Mouse (Mus musculus) frontal cortex, postnatal 36 days (tissue): ENCODE results near the gene Draxin.
A peak's percentile ranks its signal among the peaks of the same experiment; 100 is the strongest.
"Not testable (repeated sequence)": the region's sequence is repeated elsewhere in the genome, so short reads cannot be mapped to it uniquely, and the experiment has no call there.

Experiments
- DNase-seq, 2 experiments: peaks; one replicate each; pipeline ENCODE4 v3.0.0; 2022; ENCODE audit warnings: low spot score in 2 of 2

Gene Draxin

DNA sequence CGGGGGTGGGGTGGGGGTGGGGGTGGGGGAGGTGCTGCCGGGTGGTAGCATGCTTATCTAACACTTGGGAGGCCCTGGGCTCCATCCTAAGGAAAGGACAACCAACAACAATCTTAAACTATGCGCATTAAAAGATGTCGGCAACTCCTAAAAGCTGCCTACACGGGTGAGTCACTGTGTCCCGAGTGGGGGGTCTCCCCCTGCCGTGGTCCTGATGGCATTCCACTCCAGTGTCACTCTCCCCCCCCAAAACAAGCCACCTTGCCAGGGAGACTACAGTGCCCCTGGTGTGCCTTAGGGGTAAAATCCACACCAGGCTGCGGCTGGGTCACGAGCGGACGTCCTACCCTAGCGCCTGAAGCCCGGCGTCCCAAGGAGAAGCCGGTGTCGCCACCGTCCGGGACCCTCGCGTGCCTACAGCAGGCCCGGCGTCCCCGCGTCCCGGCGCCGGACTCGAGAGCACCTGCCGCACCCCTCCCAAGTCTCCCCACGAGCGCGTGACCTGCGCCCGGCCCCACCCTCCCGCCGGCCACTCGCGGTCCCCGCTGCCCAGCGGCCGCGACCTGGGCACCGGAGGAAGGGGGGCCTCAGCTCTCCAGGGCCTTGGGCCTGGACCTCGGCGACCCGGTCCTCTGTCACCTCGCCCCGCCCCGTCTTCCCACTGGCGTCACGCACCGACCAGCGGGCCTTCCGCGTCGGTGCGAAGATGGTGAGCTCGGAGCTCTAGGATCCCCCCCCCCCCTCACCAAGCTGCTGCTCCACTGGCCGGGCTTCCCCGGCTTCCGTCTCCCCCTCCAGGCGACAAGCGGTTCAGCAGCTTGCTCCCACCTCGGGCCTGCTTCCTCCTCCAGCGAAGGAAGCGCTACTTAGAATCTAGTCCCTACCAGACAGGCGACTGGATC is 21.0 kb upstream of the Draxin start, which contains the start of gene Fbxo6:
Gene Fbxo6, minus strand, starts transcription at position 874 of the 902 bp plus-strand sequence.
- DNase-seq = peak; percentile 79 to 83

DNA sequence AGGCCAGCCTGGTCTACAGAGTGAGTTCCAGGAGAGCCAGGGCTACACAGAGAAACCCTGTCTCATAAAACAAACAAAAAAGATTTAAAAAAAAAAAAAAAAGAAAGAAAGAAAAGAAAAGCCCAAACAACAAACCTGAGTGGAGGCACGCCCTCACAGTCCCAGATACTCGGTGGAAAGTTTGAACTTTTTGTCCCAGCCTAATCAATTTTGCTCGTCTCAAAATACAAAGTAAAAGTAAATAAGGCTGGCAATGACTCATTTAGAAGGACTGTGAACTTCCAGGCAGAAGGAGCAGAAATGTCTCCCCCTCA is 20.4 kb upstream of the Draxin start:
- no peak for DNase-seq

DNA sequence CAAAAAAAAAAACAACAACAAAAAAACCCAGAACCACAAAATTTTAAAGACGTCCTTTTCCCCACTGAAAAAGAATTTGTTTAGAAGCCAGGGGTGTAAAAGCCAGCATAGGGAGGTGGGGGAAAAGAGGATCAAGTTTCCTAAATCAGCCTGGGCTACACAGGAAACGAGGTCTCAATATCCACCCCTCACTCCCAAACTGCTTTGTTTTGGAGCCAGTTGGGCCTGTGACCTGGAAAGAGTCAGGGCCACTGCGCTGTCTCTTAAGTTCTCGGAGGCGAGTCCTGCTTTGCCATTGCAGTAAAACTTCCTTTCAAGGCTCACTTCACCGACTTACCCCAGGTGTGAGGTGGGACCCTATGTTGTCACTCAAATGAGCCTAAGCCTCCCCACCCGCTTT is 19.7 kb upstream of the Draxin start:
- DNase-seq = no peak

DNA sequence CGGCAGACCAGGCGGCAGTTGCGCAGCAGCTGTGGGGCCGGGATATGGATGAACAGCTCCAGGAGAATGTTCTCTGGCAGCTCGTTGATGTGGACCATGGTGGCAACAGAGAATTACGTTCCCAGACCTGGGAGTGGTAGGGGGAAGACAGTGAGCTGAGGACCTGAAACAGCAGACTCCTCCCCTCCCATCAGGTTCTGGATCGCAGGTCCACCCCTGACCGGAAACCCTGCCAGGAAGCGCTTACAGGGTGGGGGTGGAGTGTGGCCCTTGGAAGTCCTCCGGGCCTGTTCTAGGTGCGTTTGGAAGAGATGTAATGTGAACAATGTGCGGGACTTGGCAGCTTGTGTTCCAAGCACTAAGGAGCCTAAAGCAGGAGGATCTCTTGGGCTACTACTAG is 19.0 kb upstream of the Draxin start:
- DNase-seq = no peak

DNA sequence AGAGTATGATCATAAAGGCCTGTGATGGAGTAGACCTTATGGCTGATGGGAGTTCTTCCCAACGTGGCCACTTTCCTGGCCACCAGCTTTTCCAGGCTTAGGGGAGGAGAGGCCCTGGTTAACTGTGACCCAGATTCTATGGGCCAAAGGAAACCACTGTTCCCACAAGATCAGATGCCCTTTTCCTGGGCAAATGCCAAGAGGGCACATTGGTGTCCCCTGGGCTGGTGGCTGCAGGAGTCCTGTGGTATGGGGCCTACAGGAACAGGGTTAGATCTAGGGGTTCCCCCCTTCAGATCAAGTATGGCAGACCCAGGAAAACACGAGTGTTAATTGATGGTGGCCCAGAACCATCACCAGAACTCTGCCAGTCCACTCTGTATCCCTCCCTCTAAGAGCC is 17.2 kb upstream of the Draxin start:
- DNase-seq = no peak

DNA sequence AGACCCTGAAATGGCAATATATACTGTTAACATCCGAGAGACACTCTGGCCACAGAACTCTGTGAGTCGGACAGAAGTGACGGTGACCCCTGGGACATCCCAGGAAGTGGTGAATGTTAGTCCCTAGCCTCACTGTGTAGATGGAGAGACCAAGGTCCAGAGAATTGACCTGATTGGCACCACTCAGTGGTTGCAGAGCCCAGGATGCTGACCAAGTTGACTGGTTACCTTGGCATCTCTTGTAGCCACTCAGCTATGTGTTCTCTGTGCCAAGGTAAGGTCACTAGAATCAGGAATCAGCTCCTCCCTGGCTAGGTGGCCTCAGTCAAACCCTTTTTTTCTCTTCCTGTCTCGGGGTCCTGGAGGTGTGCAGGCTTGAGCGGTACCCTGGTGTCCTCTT is 13.2 kb upstream of the Draxin start:
- DNase-seq = no peak

DNA sequence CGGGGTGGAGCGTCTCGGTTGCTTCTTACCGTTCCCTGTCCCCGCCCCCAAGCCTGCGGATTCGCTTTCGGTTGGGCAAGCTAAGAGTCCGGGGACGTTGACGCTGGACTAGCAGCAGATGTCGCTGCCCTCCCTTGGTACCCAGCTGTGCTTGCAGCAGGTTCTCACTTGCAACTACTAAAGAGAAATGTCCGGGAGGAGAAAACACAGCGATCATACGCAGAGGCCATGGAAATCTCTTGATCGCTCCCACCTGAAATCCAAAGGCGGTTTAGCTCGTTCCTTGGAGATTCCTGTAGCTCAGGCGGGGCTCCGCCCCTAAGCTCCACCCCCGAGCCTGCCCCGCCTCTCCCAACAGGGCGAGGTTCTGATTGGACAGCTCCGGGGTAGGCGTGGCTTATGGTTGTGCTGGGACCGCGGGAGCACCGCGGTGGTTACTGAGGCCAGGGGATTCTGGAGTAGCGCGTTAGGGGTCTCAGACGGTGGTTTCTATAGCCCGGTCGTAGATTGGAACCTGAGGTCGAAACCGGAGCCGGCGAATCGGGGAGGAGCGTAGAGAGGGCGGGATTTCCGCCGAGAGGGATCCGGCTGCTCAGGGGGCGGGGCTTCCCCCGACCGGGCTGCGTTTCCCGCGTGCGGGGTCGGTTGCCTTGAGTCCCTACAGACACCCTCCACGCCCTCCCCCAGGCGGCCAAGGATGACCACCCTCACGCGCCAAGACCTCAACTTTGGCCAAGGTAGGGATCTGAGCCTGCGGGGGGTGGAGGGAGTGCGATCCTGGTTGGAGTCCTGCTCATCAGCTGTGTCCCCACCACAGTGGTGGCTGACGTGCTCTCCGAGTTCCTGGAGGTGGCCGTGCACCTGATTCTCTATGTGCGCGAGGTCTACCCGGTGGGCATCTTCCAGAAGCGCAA is 9.9 kb upstream of the Draxin start:
- peak; percentile 93 to 96 for DNase-seq

DNA sequence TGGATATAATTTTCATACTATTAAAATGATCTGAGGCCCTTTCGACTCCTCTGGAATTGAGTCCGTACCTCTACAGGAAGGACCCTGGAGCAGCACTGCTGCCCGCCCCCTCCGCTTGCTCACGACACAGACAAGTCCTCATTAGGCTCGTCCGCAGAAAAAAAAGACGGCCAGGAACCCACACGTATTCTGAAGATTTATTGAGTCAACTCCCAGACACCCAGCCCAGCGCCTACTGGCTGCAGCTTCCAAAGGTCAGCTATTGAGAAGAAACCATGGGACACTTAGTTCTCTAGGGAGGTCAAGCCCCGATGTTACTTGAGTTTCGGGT is 9.2 kb upstream of the Draxin start:
- DNase-seq = no peak

DNA sequence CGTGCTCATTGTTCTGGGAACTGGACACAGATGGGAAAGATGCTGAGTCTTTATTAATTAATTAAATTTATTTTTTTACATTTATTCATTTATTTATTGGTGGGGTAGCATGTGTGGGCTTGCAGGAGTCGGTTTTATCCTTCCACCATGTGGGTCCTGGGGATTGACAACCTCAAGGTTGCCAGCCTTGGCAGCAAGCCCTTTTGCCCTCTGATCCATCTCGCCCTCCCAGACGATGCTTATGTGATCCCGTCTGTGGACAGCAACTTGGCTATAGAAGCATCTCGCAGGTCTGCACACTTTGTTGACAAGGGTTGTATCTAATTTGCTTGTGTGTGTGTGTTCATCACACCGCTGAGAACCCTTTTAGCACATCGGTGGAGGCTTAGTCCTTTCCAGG is 7.0 kb upstream of the Draxin start:
- DNase-seq = no peak

DNA sequence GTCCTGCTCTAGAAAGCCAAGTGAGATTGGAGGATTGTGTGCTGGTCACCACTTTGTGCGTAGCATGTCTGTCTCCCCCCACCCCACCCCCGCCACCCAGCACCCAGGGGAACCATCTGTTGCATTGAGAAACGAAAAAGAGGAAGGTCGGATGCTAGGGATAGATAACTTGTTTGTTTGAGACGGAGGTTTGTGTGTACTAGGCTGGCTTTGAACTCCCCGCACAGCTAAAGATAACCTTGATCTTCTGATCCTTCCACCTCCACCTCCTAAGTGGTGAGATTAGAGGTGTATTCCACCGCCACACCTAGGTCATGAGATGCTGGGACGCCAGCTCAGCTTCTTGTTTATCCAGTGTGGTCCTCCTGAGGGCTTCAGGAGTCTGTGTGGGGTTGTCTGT is 4.5 kb upstream of the Draxin start:
- no peak for DNase-seq

DNA sequence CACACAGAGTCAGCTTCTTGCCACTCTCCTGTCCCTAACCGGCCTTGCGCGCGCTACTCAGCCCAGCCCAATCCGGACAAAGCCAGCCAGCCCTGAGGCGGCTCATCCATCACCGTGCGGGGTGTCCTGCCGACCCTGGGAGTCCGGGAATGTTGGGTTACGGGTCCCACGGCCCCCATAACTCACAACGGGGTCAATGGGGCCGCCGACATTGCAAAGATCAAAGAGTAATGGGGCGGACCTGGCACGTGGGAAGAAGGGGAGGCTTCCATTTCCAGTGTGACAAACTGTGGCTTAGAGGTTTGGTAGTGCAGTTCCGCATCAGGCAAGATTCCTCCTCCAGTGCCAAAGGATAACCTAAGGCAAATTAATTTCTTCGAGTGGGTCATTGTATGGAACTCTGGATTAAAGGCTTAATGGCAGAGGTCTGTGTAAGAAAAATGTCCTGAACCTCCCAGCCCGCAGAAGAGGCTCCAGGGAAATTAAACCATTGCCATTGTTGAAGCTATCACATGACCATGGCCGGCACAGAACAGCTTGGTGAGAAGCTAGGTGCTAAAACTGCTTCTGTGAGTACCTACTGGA is 1.1 kb upstream of the Draxin start:
- DNase-seq = no peak

DNA sequence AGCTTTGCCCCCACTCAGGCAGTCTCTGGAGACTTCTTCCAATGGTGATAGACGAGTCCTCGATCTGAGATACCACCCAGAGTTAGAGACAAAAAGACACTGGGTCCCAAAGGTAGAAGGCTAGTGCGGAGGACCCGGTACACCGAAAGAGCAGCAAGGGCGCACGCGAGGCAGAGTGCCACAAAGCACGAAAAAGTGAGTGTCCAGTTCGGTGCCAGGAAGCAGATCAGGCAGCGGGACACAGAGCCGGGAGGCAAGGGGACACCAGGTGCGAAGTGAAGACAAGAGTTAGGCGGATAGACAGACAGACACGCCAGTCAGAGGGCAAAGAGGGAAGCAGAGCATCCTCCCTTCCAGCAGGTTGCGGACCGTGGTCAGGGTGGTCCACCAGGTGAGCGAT is 365 bp downstream of the Draxin start, which contains the start of gene Mad2l2:
Gene Mad2l2, plus strand, starts transcription at position 252 of the 400 bp plus-strand sequence.
- DNase-seq = no peak

DNA sequence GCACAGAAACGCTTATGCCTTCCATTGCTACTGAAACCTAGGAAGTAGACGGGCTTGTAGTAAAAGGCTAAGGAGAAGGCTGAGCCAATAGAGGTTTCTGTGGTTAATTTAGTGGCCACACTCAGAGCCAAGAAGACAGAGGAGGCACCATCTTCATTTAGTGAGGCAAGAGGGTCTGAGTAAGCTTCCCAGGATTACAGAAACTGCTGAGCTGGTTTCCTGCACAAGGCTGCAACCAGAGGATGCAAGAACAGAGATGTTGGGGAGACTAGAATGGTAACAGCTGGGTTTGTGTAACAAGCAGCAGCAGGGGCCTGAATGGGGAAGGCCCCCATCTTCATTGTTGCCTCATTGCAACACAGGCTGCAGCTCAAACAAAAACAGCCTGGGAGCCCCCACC is 1.8 kb downstream of the Draxin start:
- DNase-seq = no peak

DNA sequence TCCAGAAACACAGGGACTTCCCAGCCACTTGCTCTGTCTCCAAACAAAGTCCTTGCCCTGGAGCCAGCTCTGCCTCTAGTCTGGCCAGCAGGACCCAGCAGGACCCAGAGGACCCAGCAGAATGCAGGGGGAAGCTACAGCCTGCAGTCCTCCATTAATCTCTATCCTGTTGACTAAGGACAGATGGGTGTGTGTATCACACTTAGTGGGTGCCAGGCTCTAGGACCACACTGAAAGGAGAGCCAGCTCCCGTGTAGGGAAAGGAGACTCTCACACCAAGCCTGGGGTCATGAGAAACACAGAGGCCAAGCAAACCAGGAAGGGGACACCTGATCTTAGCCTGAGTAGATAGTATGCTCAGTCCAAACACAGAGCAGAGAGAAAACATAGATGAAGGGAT is 2.3 kb downstream of the Draxin start:
- no peak for DNase-seq

DNA sequence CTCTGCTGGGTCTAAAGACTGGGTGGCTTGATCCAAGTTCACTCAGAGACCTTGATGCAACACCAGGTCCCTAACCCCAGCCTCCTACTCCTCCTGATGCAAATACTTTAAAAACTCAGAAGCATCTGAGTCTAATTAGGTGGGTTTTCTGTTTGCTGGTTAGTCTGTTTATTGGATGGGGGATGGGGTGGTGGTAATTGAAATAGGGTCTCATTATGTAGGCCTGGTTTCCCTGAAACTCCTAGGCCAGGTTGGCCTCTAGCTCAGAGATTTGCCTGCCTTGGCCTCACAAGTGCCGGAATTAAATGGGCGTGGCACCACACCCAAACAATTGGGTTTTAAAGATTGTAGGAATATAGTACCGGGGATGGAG is 7.8 kb downstream of the Draxin start:
- DNase-seq = no peak

DNA sequence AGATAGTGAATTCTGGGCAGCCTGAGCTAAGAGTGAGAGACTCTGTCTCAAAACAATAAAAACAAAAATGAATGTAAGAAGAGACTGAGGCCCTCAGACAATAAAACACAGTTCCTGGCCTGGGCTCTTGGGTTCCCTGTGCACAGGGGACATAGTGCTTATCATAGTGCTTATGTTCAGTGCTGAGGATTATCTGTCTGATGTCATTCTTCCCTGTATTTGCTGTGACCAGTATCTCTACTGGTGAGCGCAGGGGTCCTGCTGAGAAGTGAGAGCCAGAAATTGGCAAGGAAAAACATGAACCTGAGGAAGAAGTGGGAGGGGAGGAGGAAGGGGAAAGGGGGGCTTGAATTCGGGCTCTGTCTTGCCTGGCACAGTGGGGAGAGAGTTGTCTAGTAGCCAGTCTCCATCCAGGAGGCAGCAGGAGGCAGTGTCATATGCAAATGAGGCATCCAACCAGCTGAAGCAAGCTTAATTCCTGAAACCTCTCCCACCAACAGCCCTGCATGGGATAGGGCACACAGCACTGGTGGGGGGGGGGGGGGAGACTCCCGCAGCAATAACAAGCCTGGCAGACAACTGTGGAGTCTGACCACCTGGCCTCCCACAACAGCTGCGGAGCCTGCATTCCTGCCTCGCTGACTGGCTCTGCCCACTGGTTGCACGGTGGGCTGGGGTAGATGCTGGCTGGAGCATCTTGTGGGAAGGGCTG is 8.4 kb downstream of the Draxin start:
- DNase-seq = no peak

DNA sequence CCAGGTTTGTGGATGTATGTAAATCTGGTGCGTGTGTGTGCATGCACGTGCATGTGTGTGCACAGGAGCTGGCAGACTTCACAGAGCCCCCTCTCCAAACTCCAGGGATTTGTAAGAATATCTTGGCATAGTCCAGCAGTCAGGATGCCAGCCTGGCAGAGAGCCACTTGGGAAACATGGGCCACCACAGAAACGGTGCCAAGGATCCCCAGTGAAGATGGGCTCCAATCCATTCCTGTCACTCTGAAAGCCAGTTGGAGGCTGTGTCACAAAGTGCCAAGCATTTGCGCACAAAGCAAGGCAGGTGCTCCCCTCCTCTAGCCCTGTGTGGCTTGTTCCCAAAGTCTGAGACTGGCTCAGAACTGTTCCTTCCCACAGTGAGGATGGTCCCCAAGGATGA is 9.1 kb downstream of the Draxin start:
- DNase-seq = peak in 1 of 2 experiments; percentile 41

DNA sequence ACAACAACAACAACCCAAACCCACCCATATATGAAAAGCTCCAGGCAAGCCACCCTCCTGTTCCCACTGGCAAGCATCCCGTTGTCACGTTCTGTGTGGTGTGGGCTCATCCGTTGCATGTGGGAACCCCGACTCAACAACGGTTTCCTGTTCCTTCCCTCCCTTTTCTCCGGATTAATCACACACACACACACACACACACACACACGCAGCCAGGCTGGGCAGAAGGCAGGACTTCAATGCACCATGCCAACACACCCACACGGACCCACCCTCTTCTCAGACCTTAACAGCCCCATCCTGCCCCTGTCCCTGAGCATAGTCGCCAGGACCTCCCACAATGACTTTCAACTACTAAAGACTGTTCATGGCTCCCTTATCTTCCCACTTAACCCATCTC is 9.9 kb downstream of the Draxin start:
- DNase-seq = no peak

DNA sequence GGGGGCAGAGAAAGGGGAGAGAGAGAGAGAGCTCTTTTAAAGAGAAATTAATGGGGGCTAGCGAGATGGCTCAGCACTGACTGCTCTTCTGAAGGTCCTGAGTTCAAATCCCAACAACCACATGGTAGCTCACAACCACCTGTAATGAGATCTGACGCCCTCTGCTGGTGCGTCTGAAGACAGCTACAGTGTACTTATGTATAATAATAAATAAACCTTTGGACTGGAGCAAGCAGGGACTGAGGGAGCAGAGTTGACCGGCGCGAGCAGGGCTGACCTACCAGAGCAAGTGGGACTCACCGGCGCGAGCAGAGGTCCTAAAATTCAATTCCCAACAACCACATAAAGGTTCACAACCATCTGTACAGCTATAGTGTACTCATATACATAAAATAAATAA is 10.9 kb downstream of the Draxin start:
- not testable (repeated sequence) for DNase-seq

DNA sequence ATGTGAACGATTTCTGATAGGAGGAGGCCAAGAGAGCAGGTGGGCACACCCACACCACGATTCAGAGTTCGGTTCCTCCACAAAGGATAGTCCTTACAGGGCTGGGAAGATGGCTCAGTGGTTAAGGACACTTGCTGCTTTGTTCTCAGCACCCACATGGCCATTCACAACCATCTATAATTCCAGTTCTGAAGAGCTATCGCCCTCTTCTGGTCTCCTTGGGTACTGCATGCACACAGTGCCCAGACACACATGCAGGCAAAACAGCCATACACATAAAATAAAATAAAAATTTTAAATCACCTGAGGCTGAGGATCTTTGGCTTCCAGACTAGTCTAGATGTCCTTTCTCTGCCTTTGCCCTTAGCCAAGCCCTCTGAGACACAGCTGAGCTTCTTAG is 13.1 kb downstream of the Draxin start:
- DNase-seq = no peak

DNA sequence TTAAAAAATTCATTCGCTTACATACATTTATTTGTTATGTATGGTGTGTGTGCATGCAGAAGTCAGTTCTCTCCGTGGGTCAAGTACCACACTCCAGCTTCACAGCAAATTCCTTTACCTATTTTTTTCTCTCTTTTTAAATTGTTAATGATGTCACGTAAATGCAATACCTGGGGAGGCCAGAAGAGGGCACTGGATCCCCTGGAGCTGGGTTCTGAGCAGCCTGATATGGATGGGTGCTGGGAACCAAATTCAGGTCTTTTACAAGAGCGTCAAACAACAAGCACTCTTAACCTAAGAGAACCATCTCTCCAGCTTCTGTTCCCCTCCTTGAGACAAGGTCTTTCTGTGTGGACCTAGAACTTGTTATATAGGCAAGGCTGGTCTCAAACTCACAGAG is 13.8 kb downstream of the Draxin start:
- no peak for DNase-seq

DNA sequence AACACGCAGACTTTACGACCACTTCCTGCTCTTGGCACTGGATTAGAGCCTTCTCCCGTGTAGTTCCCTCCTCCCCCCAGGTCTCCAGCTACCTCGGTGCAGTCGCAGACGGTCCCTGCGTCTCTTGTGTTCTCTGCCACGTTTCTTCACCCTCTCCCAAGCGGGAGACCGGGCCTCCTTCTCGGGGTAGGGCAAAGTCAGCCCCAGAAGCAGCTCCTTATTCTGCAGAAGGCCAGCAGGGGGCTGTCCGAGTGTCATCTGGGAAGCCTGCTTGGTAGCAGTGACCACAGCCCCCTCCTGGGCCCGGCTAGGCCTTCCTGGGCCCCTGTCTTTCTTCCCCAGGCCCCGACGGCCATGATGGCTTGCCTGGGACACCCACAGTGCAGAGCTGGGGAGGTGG is 15.0 kb downstream of the Draxin start:
- DNase-seq = no peak
